ENCODE assay signal across 7 mouse cellular contexts in the genomic region with DNA sequence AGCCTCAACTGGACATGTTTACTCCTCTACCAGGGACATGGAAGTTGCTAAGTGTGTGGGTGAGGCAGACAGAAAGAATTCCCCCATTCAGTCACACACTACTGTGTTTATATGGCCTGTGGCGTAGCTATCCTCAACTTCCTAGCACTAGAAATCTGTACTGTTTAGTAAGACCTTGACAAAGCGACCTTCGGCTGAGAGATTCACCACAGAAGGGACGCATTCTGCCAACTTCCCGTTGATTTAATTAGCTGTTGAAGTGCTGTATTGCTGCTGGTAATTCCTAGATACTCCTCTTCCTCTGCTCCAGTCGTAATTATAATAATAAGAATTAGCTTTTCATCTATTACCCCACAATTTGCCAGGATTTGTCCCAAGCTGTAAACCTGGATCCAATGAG. TPM values are rescaled to one million over a fixed set of nuclear protein-coding genes. Genes with fewer than 3 reads are reported as not detected.
A peak's percentile ranks its signal among the peaks of the same experiment; 100 is the strongest.
DNase-seq lines count a peak whose midpoint lies in the region; ATAC-seq and TF ChIP-seq lines count a peak whose summit lies in the region.

No protein-coding gene starts in this region.

- H3K4me1 ChIP-seq in lung, embryonic 14.5 days (ENCODE audit: insufficient read depth) = peaks cover 52% of the 10 kb centered on the region
- peaks cover 92% of the 10 kb centered on the region for H3K4me1 ChIP-seq in forebrain, embryonic 13.5 days
- peaks cover 68% of the 10 kb centered on the region for H3K4me1 ChIP-seq in limb, embryonic 14.5 days (ENCODE audit: control insufficient read depth, insufficient read depth, low read length)
- peaks cover 63% of the 10 kb centered on the region for H3K4me1 ChIP-seq in stomach, embryonic 14.5 days (ENCODE audit: control insufficient read depth, insufficient read depth, low read length)
- peaks cover 33% of the 10 kb centered on the region for H3K4me1 ChIP-seq in thymus, adult 2 months (replicated peaks; ENCODE audit: control insufficient read depth, insufficient read depth, low read length)

- H3K27me3 ChIP-seq in lung, embryonic 14.5 days (ENCODE audit: insufficient read depth, low read length) = no peaks in the 10 kb centered on the region
- H3K27me3 ChIP-seq in forebrain, embryonic 13.5 days = no peaks in the 10 kb centered on the region; the same call in 1 of the 2 replicates
- no peaks in the 10 kb centered on the region for H3K27me3 ChIP-seq in limb, embryonic 14.5 days (ENCODE audit: control insufficient read depth, insufficient read depth, low read length)
- H3K27me3 ChIP-seq in stomach, embryonic 14.5 days (ENCODE audit: control insufficient read depth, insufficient read depth, low read length) = no peaks in the 10 kb centered on the region
- H3K27me3 ChIP-seq in thymus, adult 2 months (ENCODE audit: control insufficient read depth, insufficient read depth, low read length) = no peaks in the 10 kb centered on the region

- H3K27ac ChIP-seq in lung, embryonic 14.5 days (ENCODE audit: low read depth) = peak overlapping the region; percentile 69
- H3K27ac ChIP-seq in forebrain, embryonic 13.5 days = no peak overlapping the region; the same call in 1 of the 2 replicates
- peak overlapping the region; percentile 21; the same call in 1 of the 2 replicates for H3K27ac ChIP-seq in limb, embryonic 14.5 days (replicated peaks; ENCODE audit: low read depth, low read length)
- H3K27ac ChIP-seq in stomach, embryonic 14.5 days (ENCODE audit: low read length) = peak overlapping the region; percentile 3; the same call in 1 of the 2 replicates
- no peak overlapping the region for H3K27ac ChIP-seq in thymus, adult 2 months (ENCODE audit: control insufficient read depth, insufficient read depth, low read length)

- no peaks in the 10 kb centered on the region for H3K9me3 ChIP-seq in lung, embryonic 14.5 days (ENCODE audit: low read depth, low read length)
- no peaks in the 10 kb centered on the region for H3K9me3 ChIP-seq in forebrain, embryonic 13.5 days (replicated peaks)
- H3K9me3 ChIP-seq in limb, embryonic 14.5 days (ENCODE audit: control insufficient read depth, low read length) = no peaks in the 10 kb centered on the region
- H3K9me3 ChIP-seq in stomach, embryonic 14.5 days (ENCODE audit: control insufficient read depth, low read depth, low read length) = no peaks in the 10 kb centered on the region

- H3K9ac ChIP-seq in lung, embryonic 14.5 days = peak overlapping the region; percentile 61
- H3K9ac ChIP-seq in forebrain, embryonic 13.5 days = peak overlapping the region; percentile 85
- peak overlapping the region; percentile 91 for H3K9ac ChIP-seq in limb, embryonic 14.5 days (ENCODE audit: low read depth, low read length, severe bottlenecking)
- no peak overlapping the region; the same call in 1 of the 2 replicates for H3K9ac ChIP-seq in stomach, embryonic 14.5 days (replicated peaks; ENCODE audit: low read depth, low read length)

- ATAC-seq in lung, embryonic 14.5 days (ENCODE audit: insufficient read depth) = peak; percentile 6; the same call in 1 of the 2 replicates
- no peak for ATAC-seq in forebrain, embryonic 13.5 days
- ATAC-seq in limb, embryonic 14.5 days (ENCODE audit: low FRiP score, low read depth) = no peak
- ATAC-seq in stomach, embryonic 14.5 days (ENCODE audit: insufficient number of reproducible peaks, insufficient read depth, low FRiP score, low read depth) = no peak

- TF ChIP-seq POLR2A in limb, embryonic 14.5 days (IDR thresholded peaks at IDR 0.05; ENCODE audit: borderline replicate concordance, extremely low read depth, insufficient read depth, insufficient read length) = no peak
- TF ChIP-seq POLR2A in thymus, adult 2 months (IDR thresholded peaks at IDR 0.05; ENCODE audit: control insufficient read depth, extremely low read depth, insufficient read depth, low read length, poor library complexity) = no peak

- peak overlapping the region; percentile 45 for H3K4me3 ChIP-seq in lung, embryonic 14.5 days (ENCODE audit: low read depth, low read length)
- peak overlapping the region; percentile 83 for H3K4me3 ChIP-seq in forebrain, embryonic 13.5 days
- peak overlapping the region; percentile 90 for H3K4me3 ChIP-seq in limb, embryonic 14.5 days (replicated peaks; ENCODE audit: low read length)
- H3K4me3 ChIP-seq in stomach, embryonic 14.5 days (ENCODE audit: low read depth, low read length) = peak overlapping the region; percentile 42
- H3K4me3 ChIP-seq in thymus, adult 2 months (ENCODE audit: control insufficient read depth, insufficient read depth, low read length) = no peak overlapping the region

- TF ChIP-seq CTCF in lung, embryonic 14.5 days (IDR thresholded peaks at IDR 0.05; ENCODE audit: low read depth) = no peak
- no peak for TF ChIP-seq CTCF in thymus, adult 2 months (IDR thresholded peaks at IDR 0.05; ENCODE audit: borderline replicate concordance, control insufficient read depth, extremely low read depth, insufficient read depth, low read length, poor library complexity)

- peaks cover 24% of the 10 kb centered on the region for H3K36me3 ChIP-seq in lung, embryonic 14.5 days (ENCODE audit: insufficient read depth)
- H3K36me3 ChIP-seq in forebrain, embryonic 13.5 days (ENCODE audit: poor library complexity, severe bottlenecking) = peaks cover 16% of the 10 kb centered on the region
- H3K36me3 ChIP-seq in limb, embryonic 14.5 days (ENCODE audit: control insufficient read depth, insufficient read depth, low read length) = peaks cover 30% of the 10 kb centered on the region
- peaks cover 9% of the 10 kb centered on the region for H3K36me3 ChIP-seq in stomach, embryonic 14.5 days (ENCODE audit: control insufficient read depth, insufficient read depth, low read length)
- H3K36me3 ChIP-seq in thymus, adult 2 months (ENCODE audit: control insufficient read depth, insufficient read depth, low read length) = no peaks in the 10 kb centered on the region

- peak overlapping the region; percentile 93 for H3K4me2 ChIP-seq in lung, embryonic 14.5 days
- H3K4me2 ChIP-seq in forebrain, embryonic 13.5 days = peak overlapping the region; percentile 90
- H3K4me2 ChIP-seq in limb, embryonic 14.5 days (replicated peaks; ENCODE audit: low read depth, low read length, severe bottlenecking) = peak overlapping the region; percentile 94
- peak overlapping the region; percentile 92 for H3K4me2 ChIP-seq in stomach, embryonic 14.5 days (replicated peaks; ENCODE audit: low read depth, low read length)

- WGBS in lung, embryonic 14.5 days = 18% methylated on average over 6 of the region's 6 CpGs
- WGBS in forebrain, embryonic 13.5 days = 22% methylated on average over 6 of the region's 6 CpGs
- 26% methylated on average over 6 of the region's 6 CpGs for WGBS in limb, embryonic 14.5 days
- 27% methylated on average over 6 of the region's 6 CpGs for WGBS in stomach, embryonic 14.5 days
- WGBS in thymus, adult 2 months = 73% methylated on average over 6 of the region's 6 CpGs

- peak; percentile 55 for DNase-seq in lung, embryonic 14.5 days
- DNase-seq in lung, postnatal 14 days = no peak
- no peak for DNase-seq in limb, embryonic 14.5 days (ENCODE audit: low spot score)
- no peak for DNase-seq in ovary, postnatal 36 days (ENCODE audit: low spot score)
- DNase-seq in thymus, adult 2 months = no peak

RNA-seq across cellular contexts. Expression of gene Irs2, which starts 5.4 kb away (rescaled TPM):
- polyA plus RNA-seq in lung, embryonic 14.5 days (2014; fragmentation: Nextera tagmentation; extraction: Ambion mirVana) = 5.7 TPM in 2 replicates
- polyA plus RNA-seq in forebrain, embryonic 13.5 days (2015; fragmentation: Nextera tagmentation; extraction: Ambion mirVana) = 4.5 and 5.2 TPM in 2 replicates
- 14.4 and 21.3 TPM in 2 replicates for polyA plus RNA-seq in limb, embryonic 14.5 days (2012; rRNA removed)
- polyA plus RNA-seq in limb, embryonic 14.5 days (2014; fragmentation: Nextera tagmentation; extraction: Ambion mirVana) = 9.7 and 11.8 TPM in 2 replicates
- 4.6 and 5.0 TPM in 2 replicates for polyA plus RNA-seq in stomach, embryonic 14.5 days (2014; fragmentation: Nextera tagmentation; extraction: Ambion mirVana)
- 17.1 and 20.4 TPM in 2 replicates for polyA plus RNA-seq in thymus, adult 2 months (2012; rRNA removed)

Comparison
In these comparisons a context has a peak if more than half of its experiments do, and no peak if none do; other contexts are left out.
1. H3K27ac ChIP-seq: peak in lung, embryonic 14.5 days (single experiment), limb, embryonic 14.5 days (single experiment) and stomach, embryonic 14.5 days (single experiment); none in forebrain, embryonic 13.5 days (single experiment) and thymus, adult 2 months (single experiment).
2. Peak in every context shown above with its lines, with median percentiles within 50 percentile points of each other: H3K4me2 ChIP-seq.